Mouse (Mus musculus) hindbrain, embryonic 16.5 days (tissue): ENCODE results near the gene Adgre1. TPM values are rescaled to one million over a fixed set of nuclear protein-coding genes. Genes with fewer than 3 reads are reported as not detected.
"Not testable (repeated sequence)": the region's sequence is repeated elsewhere in the genome, so short reads cannot be mapped to it uniquely, and the experiment has no call there.

Experiments used
- ATAC-seq: fragments of 200-750 bp; cut with Nextera tagmentation; 2 replicates; pipeline ENCODE4 v1.8.0; 2017; ENCODE audit warnings: moderate TSS enrichment, moderate library complexity
- H3K27ac ChIP-seq: fragments of 300-500 bp; sonication (generic); 2 replicates; pipeline ENCODE4 v1.5.1; 2014; ENCODE audit warnings: low read depth, mild to moderate bottlenecking, control low read depth, low read length, moderate library complexity
- H3K27me3 ChIP-seq: fragments of 300-500 bp; sonication (generic); replicated peaks from 2 replicates; pipeline ENCODE4 v1.6.1; 2014; ENCODE audit warnings: low read length; ENCODE audit not compliant: control insufficient read depth, insufficient read depth
- H3K36me3 ChIP-seq: fragments of 300-500 bp; sonication (generic); 2 replicates; pipeline ENCODE4 v1.6.1; 2014; ENCODE audit warnings: mild to moderate bottlenecking, low read length, moderate library complexity, mixed read lengths; ENCODE audit not compliant: control insufficient read depth, insufficient read depth
- H3K4me1 ChIP-seq: fragments of 300-500 bp; sonication (generic); 2 replicates; pipeline ENCODE4 v1.6.1; 2014; ENCODE audit warnings: low read depth, low read length; ENCODE audit not compliant: control insufficient read depth, insufficient read depth
- H3K4me2 ChIP-seq: fragments of 300-500 bp; sonication (generic); 2 replicates; pipeline ENCODE4 v1.6.1; 2014; ENCODE audit warnings: mild to moderate bottlenecking, low read length, control low read depth, moderate library complexity
- H3K4me3 ChIP-seq: fragments of 300-500 bp; sonication (generic); 2 replicates; pipeline ENCODE4 v1.5.1; 2014; ENCODE audit warnings: mild to moderate bottlenecking, low read length, control low read depth, moderate library complexity
- H3K9ac ChIP-seq: fragments of 300-500 bp; sonication (generic); 2 replicates; pipeline ENCODE4 v1.6.1; 2014; ENCODE audit warnings: low read depth, mild to moderate bottlenecking, control low read depth, low read length, moderate library complexity
- H3K9me3 ChIP-seq: fragments of 300-500 bp; sonication (generic); 2 replicates; pipeline ENCODE4 v1.6.1; 2014; ENCODE audit warnings: mild to moderate bottlenecking, low read length, moderate library complexity; ENCODE audit not compliant: control insufficient read depth
- WGBS: fragments of 180-500 bp; shearing (Covaris S2); extraction: QIAGEN DNeasy Blood & Tissue Kit; methylation state at CpG from one replicate; pipeline ENCODE4 v1.1.7; 2014; 5-methylcytosine and 5-hydroxymethylcytosine counted together
- polyA plus RNA-seq: library from polyadenylated mRNA; unstranded; fragments of >200 nt; fragmentation: Nextera tagmentation; extraction: Ambion mirVana; gene quantifications from 2 replicates; pipeline ENCODE4 v1.2.1, GENCODE M21; 2015

Gene Adgre1
- 3.5 and 5.1 TPM in 2 replicates for polyA plus RNA-seq

DNA sequence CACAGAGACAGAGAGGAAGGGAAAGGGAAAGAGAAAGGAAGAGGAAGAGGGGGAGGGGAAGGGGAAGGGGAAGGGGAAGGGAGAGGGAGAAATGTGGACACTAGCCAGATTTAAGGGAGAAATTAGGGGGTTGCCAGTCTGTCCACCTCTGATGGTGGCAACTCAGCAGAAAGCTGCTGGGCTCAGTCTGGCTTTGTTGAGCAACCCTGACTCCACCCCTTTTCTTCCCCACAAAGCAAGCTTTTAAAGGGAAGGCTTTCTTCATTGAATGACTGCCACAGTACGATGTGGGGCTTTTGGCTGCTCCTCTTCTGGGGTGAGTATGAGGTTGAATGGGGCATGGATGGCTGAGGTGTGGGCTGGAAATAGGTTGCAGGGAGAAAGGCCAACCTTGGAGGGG lies at the start of gene Adgre1:
Gene Adgre1, plus strand, starts transcription at position 251 of the 400 bp plus-strand sequence.
- no peak for ATAC-seq
- 7% methylated on average over 1 of the region's 1 CpGs for WGBS
- Histone ChIP-seq H3K27ac (no peak within 1 kb of the TSS), H3K9me3 (no peaks in the 10 kb centered on the region), H3K4me3 (no peak within 1 kb of the TSS), H3K36me3 (no peaks in the 10 kb centered on the region), H3K27me3 (no peaks in the 10 kb centered on the region), H3K4me2 (no peak within 1 kb of the TSS), H3K9ac (no peak within 1 kb of the TSS), H3K4me1 (no peaks in the 10 kb centered on the region)

DNA sequence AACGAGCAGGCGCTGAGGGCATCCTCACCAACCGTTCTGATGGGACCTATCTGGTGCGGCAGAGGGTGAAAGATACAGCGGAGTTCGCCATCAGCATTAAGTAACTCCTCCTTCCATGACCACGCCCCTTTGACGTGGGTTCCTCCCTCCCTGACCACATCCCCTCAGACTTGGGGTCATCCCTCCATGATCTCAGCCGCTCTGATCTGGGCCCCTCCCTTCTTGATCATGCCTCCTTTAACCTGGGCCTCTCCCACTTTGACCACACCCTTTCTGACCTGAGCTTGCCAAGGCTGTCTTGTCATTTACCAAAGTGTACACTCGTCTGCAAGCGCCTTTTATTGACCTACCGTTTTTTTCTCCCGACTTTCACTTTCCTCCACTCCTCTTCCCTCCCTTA lies 46.7 kb upstream of the Adgre1 start:
- Histone ChIP-seq H3K4me3 (no peak overlapping the region), H3K4me2 (no peak overlapping the region), H3K4me1 (no peaks in the 10 kb centered on the region), H3K9ac (no peak overlapping the region), H3K27me3 (no peaks in the 10 kb centered on the region), H3K27ac (no peak overlapping the region), H3K9me3 (no peaks in the 10 kb centered on the region), H3K36me3 (no peaks in the 10 kb centered on the region)
- ATAC-seq = no peak
- 39% methylated on average over 13 of the region's 13 CpGs for WGBS

- 52% methylated on average over 8 of the region's 8 CpGs for WGBS
- ATAC-seq = peak; percentile 30; the same call in 1 of the 2 replicates
- no peak overlapping the region for H3K9ac ChIP-seq
- no peak overlapping the region for H3K4me2 ChIP-seq
- no peaks in the 10 kb centered on the region for H3K27me3 ChIP-seq
- no peaks in the 10 kb centered on the region for H3K36me3 ChIP-seq
- no peaks in the 10 kb centered on the region for H3K9me3 ChIP-seq
- H3K4me1 ChIP-seq = no peaks in the 10 kb centered on the region
- H3K4me3 ChIP-seq = no peak overlapping the region
- H3K27ac ChIP-seq = no peak overlapping the region
Observed at GRCm38 (mm10) chr17:57327615-57328014, 30.9 kb upstream of the Adgre1 start.

DNA sequence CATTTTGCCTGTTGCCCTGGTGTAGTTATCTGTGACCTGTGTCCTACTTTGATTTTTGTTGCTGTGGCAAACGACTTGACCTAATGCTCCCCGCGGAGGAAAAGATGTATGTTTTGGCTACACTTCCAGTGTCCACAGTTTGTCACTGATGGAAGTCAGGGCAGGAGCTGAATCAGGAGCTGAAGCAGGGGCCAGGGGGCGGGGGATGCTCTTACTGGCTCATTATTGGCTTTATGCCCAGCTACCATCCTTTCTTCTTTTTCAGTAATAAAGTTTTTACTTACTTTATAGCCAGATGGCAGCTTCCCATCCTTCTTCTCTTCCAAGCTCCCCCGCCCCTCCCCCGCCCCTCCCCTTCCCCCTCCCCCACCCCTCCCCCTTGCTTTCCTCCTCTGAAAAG lies 29.5 kb upstream of the Adgre1 start:
- H3K9me3 ChIP-seq = no peaks in the 10 kb centered on the region
- no peaks in the 10 kb centered on the region for H3K27me3 ChIP-seq
- H3K27ac ChIP-seq = no peak overlapping the region
- WGBS = 37% methylated on average over 6 of the region's 6 CpGs
- H3K36me3 ChIP-seq = no peaks in the 10 kb centered on the region
- H3K4me1 ChIP-seq = no peaks in the 10 kb centered on the region
- no peak for ATAC-seq
- no peak overlapping the region for H3K4me2 ChIP-seq
- H3K9ac ChIP-seq = no peak overlapping the region
- H3K4me3 ChIP-seq = no peak overlapping the region

DNA sequence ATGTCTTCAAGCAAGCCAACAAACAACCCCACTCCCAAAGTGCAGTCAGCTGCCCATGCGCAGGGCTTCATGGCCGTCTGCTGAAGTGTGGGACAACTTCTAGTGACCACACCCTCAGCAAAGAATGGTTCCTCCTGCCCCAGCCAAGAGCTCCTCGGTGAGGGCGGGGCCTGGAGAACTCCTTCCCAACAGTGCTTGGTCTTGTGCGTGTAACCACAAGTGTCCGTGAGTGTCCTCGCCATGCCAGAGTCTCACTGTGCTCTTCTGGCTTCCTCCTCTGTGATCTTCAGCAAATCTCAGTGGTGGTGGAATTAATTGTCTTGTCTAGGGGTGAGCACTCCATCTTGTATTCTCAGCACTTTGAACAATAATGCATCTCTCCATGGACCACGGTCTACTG lies 27.5 kb upstream of the Adgre1 start:
- no peaks in the 10 kb centered on the region for H3K27me3 ChIP-seq
- H3K9ac ChIP-seq = no peak overlapping the region
- H3K27ac ChIP-seq = no peak overlapping the region
- H3K9me3 ChIP-seq = no peaks in the 10 kb centered on the region
- no peaks in the 10 kb centered on the region for H3K4me1 ChIP-seq
- no peaks in the 10 kb centered on the region for H3K36me3 ChIP-seq
- no peak overlapping the region for H3K4me3 ChIP-seq
- ATAC-seq = no peak
- WGBS = 90% methylated on average over 8 of the region's 8 CpGs
- H3K4me2 ChIP-seq = no peak overlapping the region

DNA sequence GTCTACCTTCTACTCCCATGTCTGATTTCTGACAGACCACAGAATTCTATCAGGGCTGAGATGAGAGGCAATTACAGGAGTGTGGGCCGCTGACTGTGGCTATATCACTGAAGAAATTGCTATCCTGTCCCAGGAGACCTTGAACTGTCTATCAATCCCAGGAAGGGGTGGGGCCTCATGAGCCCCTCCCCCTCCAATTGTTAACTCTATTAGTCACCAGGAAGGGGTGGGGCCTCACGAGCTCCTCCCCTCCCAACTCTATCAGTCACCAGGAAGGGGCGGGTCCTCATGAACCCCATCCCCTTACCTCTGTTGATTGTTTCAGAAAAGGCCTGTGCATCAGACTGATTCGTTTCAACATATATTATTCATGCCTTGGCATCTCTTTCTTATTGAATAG lies 26.2 kb upstream of the Adgre1 start:
- H3K27me3 ChIP-seq = no peaks in the 10 kb centered on the region
- H3K9me3 ChIP-seq = no peaks in the 10 kb centered on the region
- 79% methylated on average over 4 of the region's 4 CpGs for WGBS
- H3K27ac ChIP-seq = no peak overlapping the region
- ATAC-seq = no peak
- H3K36me3 ChIP-seq = no peaks in the 10 kb centered on the region
- no peak overlapping the region for H3K9ac ChIP-seq
- H3K4me3 ChIP-seq = no peak overlapping the region
- no peak overlapping the region for H3K4me2 ChIP-seq
- H3K4me1 ChIP-seq = no peaks in the 10 kb centered on the region

DNA sequence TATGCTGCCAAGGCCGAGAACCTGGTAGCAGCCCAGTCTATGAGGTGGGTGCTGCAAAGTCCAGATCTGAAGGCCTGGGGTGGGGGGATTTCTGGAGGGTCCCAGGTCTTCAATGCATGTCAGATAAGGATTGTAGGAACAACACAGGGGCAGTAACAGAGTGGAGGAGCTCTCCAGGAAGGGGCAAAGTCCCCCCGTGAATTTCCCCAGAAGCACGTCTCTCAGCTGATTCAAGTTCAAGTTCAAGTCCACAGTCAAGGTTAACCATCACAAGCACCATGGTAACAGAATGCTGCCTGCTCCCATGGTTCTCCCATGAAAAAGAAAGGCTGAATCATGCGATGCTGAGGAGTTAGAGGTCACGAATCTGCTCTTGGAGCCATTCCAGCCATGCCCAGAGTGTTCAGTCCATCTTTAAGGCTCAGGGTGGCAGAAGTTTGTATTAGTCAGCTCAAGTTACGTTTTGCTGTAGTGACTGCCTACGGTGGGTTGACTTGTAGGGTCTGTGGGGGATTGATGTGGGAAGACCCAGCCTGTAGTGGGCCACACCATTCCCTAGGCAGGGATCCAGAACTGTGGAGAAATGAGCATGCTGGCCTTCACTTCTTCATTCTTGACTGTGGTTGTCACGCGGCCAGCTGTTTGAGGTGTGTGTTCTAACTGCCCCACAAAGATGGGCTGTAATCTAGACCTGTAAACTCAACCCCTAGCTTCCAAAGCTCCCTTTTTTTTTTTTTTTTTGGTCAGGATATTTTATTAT lies 24.3 kb upstream of the Adgre1 start:
- Histone ChIP-seq H3K36me3 (no peaks in the 10 kb centered on the region), H3K4me1 (no peaks in the 10 kb centered on the region), H3K4me2 (peak overlapping the region; percentile 35), H3K4me3 (no peak overlapping the region), H3K27me3 (no peaks in the 10 kb centered on the region), H3K27ac (no peak overlapping the region), H3K9ac (no peak overlapping the region), H3K9me3 (no peaks in the 10 kb centered on the region)
- no peak for ATAC-seq
- WGBS = 73% methylated on average over 9 of the region's 9 CpGs

DNA sequence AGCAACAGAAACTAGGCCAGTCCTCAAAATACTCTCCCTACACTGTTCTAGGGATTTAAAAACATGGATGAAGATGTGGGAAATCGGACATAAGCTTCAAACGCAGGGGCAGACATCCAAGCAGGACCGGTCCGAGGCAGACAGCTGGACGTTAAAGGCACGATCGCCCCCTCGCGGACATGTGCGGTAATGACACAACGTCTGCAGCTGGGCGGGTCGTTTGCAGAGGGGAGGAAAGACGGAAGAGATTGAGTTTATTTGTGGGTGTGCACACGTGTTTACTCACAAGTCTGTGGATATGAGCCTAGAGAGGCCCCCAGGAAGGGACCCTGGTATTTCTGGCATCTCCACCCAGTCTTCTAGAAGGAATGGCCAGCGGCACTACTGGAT lies 23.7 kb upstream of the Adgre1 start:
- Histone ChIP-seq H3K4me2 (peak overlapping the region; percentile 35), H3K27me3 (no peaks in the 10 kb centered on the region), H3K4me1 (no peaks in the 10 kb centered on the region), H3K36me3 (no peaks in the 10 kb centered on the region), H3K27ac (no peak overlapping the region), H3K9me3 (no peaks in the 10 kb centered on the region), H3K9ac (no peak overlapping the region), H3K4me3 (no peak overlapping the region)
- ATAC-seq = peak; percentile 61
- WGBS = 7% methylated on average over 16 of the region's 16 CpGs

GRCm38 (mm10) chr17:57335194-57335593 lies 23.3 kb upstream of the Adgre1 start:
- H3K27ac ChIP-seq, H3K9me3 ChIP-seq, H3K27me3 ChIP-seq, H3K9ac ChIP-seq, H3K4me1 ChIP-seq, ATAC-seq, H3K4me2 ChIP-seq, H3K36me3 ChIP-seq, H3K4me3 ChIP-seq: not testable (repeated sequence)
- 73% methylated on average over 9 of the region's 9 CpGs for WGBS
